Mouse (Mus musculus): ENCODE measurements around the gene Ppp1r15a. TPM values are rescaled to one million over a fixed set of nuclear protein-coding genes. Genes with fewer than 3 reads are reported as not detected.

Ppp1r15a gene
- polyA plus RNA-seq, 1 experiment from 2014 or later = 19.1 TPM

DNA sequence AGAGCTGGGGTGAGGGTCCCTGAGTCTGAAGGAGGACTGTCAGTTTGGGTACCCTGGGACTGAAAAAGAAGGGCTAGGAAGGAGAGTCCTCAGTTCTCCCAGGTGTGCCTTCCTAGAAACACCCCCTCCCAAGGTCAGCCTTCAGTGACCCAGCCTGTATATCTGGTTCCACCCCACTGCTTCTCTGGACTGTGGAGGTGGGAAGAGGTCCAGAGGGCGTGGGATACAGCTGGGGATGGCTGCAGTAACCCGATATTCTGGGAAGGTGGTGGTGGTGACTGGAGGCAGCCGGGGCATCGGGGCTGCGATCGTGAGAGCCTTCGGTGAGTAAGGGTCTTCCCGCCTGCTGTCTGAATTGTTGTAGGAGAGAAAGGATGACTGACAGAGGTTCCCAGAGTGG is 28.7 kb upstream of the Ppp1r15a start, which contains the start of gene Hsd17b14:
Gene Hsd17b14 (plus strand): TSS at position 150 of the 400 bp plus-strand sequence.
- Histone ChIP-seq H3K27me3 (replicated peaks; ENCODE audit: control insufficient read depth, insufficient read depth, low read length) (no peaks in the 10 kb centered on the region), H3K4me1 (ENCODE audit: control insufficient read depth, insufficient read depth, low read length) (0 out of 2 replicates have a peak, but pooled peaks cover 4% of the 10 kb centered on the region), H3K36me3 (ENCODE audit: control insufficient read depth, insufficient read depth, low read length) (no peaks in the 10 kb centered on the region), H3K9ac (ENCODE audit: low read depth, low read length) (no peak within 1 kb of the TSS), H3K27ac (ENCODE audit: low read length) (no peak within 1 kb of the TSS), H3K9me3 (ENCODE audit: control insufficient read depth, low read length) (no peaks in the 10 kb centered on the region), H3K4me2 (ENCODE audit: low read depth, low read length) (no peak within 1 kb of the TSS), H3K4me3 (ENCODE audit: low read length) (no peak within 1 kb of the TSS)
- 36% methylated on average over 8 of the region's 8 CpGs for WGBS
- no peak for ATAC-seq

DNA sequence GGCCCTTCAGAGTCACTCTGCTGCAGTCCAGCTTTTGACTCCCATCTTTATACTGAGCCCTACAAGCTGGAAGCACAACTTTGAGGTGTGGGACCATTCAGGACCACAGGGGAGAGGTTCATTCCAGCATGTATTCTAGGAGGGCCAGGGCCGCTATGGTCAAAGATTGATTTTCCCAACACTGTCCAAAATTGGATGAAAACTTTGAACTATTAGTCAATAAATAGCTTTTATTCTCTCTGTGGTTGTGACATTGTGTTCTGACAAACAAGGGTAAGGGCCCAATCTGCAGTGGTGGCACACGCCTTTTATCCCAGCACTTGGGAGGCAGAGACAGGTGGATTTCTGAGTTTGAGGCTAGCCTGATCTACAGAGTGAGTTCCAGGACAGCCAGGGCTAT is 27.9 kb upstream of the Ppp1r15a start:
- no peaks in the 10 kb centered on the region for H3K9me3 ChIP-seq (ENCODE audit: control insufficient read depth, low read length)
- no peak overlapping the region for H3K4me2 ChIP-seq (ENCODE audit: low read depth, low read length)
- 0 out of 2 replicates have a peak, but pooled peaks cover 4% of the 10 kb centered on the region for H3K4me1 ChIP-seq (ENCODE audit: control insufficient read depth, insufficient read depth, low read length)
- no peak overlapping the region for H3K9ac ChIP-seq (ENCODE audit: low read depth, low read length)
- no peaks in the 10 kb centered on the region for H3K36me3 ChIP-seq (ENCODE audit: control insufficient read depth, insufficient read depth, low read length)
- H3K4me3 ChIP-seq (ENCODE audit: low read length) = no peak overlapping the region
- no peaks in the 10 kb centered on the region for H3K27me3 ChIP-seq (replicated peaks; ENCODE audit: control insufficient read depth, insufficient read depth, low read length)
- no peak for ATAC-seq
- 93% methylated on average over 2 of the region's 2 CpGs for WGBS
- H3K27ac ChIP-seq (ENCODE audit: low read length) = no peak overlapping the region

DNA sequence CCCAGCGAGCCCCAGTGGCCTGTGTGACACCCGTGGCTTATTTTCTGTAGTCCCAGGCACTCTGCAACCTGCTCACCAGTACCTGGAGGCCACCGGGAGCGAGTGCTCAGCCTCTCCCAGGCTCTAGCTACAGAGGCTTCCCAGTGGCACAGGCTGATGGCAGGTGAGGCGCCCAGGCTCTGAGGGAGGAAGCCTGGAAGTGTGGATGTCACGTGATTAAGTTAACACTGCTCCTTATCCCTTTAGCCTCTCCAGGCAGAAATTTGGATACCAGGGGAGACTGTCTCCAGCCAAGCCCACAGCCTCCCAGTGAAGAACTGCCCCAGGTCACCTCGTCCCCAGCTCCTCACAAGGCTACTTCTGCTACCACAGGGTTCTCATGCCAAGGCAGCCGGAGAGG is 27.5 kb upstream of the Ppp1r15a start:
- no peak overlapping the region for H3K4me2 ChIP-seq (ENCODE audit: low read depth, low read length)
- H3K4me3 ChIP-seq (ENCODE audit: low read length) = no peak overlapping the region
- 0 out of 2 replicates have a peak, but pooled peaks cover under 1% of the 10 kb centered on the region for H3K4me1 ChIP-seq (ENCODE audit: control insufficient read depth, insufficient read depth, low read length)
- no peaks in the 10 kb centered on the region for H3K27me3 ChIP-seq (replicated peaks; ENCODE audit: control insufficient read depth, insufficient read depth, low read length)
- no peak for ATAC-seq
- H3K36me3 ChIP-seq (ENCODE audit: control insufficient read depth, insufficient read depth, low read length) = no peaks in the 10 kb centered on the region
- H3K9me3 ChIP-seq (ENCODE audit: control insufficient read depth, low read length) = no peaks in the 10 kb centered on the region
- no peak overlapping the region for H3K9ac ChIP-seq (ENCODE audit: low read depth, low read length)
- H3K27ac ChIP-seq (ENCODE audit: low read length) = no peak overlapping the region
- WGBS = 68% methylated on average over 8 of the region's 8 CpGs

DNA sequence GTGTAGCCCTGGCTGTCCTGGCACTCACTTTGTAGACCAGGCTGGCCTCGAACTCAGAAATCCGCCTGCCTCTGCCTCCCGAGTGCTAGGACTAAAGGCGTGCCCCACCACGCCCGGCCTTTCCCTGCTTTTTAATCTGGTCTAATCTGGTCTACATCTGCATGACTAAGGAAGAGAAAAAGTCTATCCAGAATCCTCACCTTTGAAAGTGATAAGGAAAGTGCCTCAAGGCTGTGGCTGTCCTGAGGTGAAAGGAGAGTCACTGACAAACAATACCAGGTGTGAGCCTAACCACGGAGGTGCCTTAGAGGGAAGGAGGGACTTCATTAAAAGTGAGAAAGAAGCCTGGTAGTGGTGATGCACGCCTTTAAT is 25.4 kb upstream of the Ppp1r15a start:
- 83% methylated on average over 8 of the region's 8 CpGs for WGBS
- no peaks in the 10 kb centered on the region for H3K36me3 ChIP-seq (ENCODE audit: control insufficient read depth, insufficient read depth, low read length)
- ATAC-seq = no peak
- no peaks in the 10 kb centered on the region for H3K9me3 ChIP-seq (ENCODE audit: control insufficient read depth, low read length)
- no peak overlapping the region for H3K27ac ChIP-seq (ENCODE audit: low read length)
- no peak overlapping the region for H3K9ac ChIP-seq (ENCODE audit: low read depth, low read length)
- H3K4me1 ChIP-seq (ENCODE audit: control insufficient read depth, insufficient read depth, low read length) = no peaks in the 10 kb centered on the region
- no peak overlapping the region for H3K4me3 ChIP-seq (ENCODE audit: low read length)
- H3K27me3 ChIP-seq (replicated peaks; ENCODE audit: control insufficient read depth, insufficient read depth, low read length) = no peaks in the 10 kb centered on the region
- H3K4me2 ChIP-seq (ENCODE audit: low read depth, low read length) = no peak overlapping the region

DNA sequence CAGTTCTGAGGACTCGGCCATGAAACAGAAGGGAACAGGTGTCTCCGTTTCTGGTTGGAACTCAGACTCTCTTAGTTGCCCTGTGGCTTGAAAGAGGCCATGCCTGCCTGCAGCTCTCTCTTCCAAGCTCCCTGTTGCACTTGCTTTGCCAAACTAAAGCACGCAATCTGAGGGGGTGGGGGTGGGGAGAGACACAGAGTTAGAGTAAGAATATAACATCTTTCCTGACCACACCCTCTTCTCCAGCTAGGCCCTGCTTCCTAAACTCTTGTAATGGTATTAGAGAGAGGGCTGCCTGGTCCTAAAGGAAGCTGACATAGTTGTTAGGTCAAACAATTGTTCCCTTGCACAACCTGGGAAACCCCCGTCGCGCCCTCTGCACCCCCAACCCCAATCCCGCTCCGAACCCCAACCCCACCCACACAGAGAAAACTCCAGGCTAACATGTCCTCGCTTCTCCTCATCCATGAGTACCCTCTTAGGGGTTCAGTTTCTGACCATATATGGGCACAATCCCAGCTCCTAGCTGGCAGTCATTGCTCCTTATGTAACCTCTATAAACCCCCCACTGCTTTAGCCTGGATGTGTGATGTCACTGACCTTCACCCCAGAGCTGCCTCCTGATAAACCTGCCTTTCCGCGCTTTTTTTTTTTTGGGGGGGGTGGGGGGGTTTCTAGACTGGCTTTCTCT is 24.9 kb upstream of the Ppp1r15a start:
- Histone ChIP-seq H3K36me3 (ENCODE audit: control insufficient read depth, insufficient read depth, low read length) (no peaks in the 10 kb centered on the region), H3K27ac (ENCODE audit: low read length) (no peak overlapping the region), H3K4me2 (ENCODE audit: low read depth, low read length) (no peak overlapping the region), H3K9ac (ENCODE audit: low read depth, low read length) (no peak overlapping the region), H3K27me3 (replicated peaks; ENCODE audit: control insufficient read depth, insufficient read depth, low read length) (no peaks in the 10 kb centered on the region), H3K4me1 (ENCODE audit: control insufficient read depth, insufficient read depth, low read length) (no peaks in the 10 kb centered on the region), H3K9me3 (ENCODE audit: control insufficient read depth, low read length) (no peaks in the 10 kb centered on the region), H3K4me3 (ENCODE audit: low read length) (no peak overlapping the region)
- ATAC-seq = no peak
- 76% methylated on average over 11 of the region's 11 CpGs for WGBS

DNA sequence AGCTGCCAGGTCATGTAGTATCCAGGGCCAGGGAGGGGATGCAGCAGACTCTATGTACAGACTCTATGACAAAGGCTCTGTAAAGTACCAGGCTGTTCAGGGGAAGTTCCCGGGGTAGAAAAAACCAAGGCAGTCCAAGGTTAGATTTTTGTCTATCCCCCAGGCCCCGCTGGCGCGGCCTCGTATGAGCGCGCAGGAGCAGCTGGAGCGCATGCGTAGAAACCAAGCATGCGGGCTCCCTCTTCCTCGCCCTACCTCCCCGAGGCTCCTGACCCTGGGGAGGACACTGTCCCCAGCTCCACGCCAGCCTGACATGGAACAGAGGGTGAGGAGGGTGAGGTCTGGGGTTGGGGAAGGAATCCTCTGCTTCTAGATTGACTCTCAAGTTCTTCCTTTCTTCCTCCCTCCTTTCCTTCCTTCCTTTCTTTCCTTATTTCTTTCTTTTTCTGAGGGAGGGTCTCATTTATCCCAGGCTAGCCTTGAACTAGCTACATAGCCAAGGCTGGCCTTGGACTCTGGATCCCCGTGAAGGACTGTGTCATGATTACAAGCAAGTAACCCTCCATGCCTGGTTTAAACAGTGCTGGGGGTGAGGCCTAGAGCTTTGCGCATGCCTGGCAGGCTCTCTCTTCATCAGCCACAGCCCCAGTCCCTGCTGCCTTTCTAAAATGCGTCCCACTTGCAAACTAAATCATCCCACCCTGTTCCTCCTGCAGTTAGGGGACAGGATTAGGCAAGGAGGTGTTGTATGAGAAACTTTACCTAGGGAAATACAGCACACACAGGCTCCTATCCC is 23.8 kb upstream of the Ppp1r15a start:
- Histone ChIP-seq H3K27ac (ENCODE audit: low read length) (no peak overlapping the region), H3K9ac (ENCODE audit: low read depth, low read length) (no peak overlapping the region), H3K4me1 (ENCODE audit: control insufficient read depth, insufficient read depth, low read length) (no peaks in the 10 kb centered on the region), H3K27me3 (replicated peaks; ENCODE audit: control insufficient read depth, insufficient read depth, low read length) (no peaks in the 10 kb centered on the region), H3K36me3 (ENCODE audit: control insufficient read depth, insufficient read depth, low read length) (no peaks in the 10 kb centered on the region), H3K4me2 (ENCODE audit: low read depth, low read length) (no peak overlapping the region), H3K9me3 (ENCODE audit: control insufficient read depth, low read length) (no peaks in the 10 kb centered on the region), H3K4me3 (ENCODE audit: low read length) (no peak overlapping the region)
- WGBS = 91% methylated on average over 16 of the region's 16 CpGs
- ATAC-seq = no peak

DNA sequence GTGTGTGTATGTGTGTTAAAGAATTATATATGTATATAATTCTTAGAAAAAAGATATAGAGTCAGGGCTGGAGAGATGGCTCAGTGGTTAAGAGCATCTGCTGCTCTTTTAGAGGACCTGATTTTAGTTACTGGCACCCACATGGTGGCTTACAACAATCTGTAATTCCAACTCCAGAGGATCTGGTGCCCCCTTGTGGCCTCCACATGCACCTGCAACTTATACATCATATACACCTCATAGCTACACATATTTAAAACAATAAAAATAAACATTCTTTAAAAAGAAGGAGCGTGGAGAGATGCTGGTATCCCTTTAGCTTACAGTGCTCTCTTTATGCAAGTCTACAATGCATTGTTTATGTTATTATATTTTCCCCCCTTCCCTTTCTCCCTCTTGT is 18.5 kb upstream of the Ppp1r15a start:
- no peak overlapping the region for H3K27ac ChIP-seq (ENCODE audit: low read length)
- no peak overlapping the region for H3K4me2 ChIP-seq (ENCODE audit: low read depth, low read length)
- H3K4me1 ChIP-seq (ENCODE audit: control insufficient read depth, insufficient read depth, low read length) = no peaks in the 10 kb centered on the region
- H3K27me3 ChIP-seq (replicated peaks; ENCODE audit: control insufficient read depth, insufficient read depth, low read length) = no peaks in the 10 kb centered on the region
- H3K9ac ChIP-seq (ENCODE audit: low read depth, low read length) = no peak overlapping the region
- H3K36me3 ChIP-seq (ENCODE audit: control insufficient read depth, insufficient read depth, low read length) = no peaks in the 10 kb centered on the region
- no peaks in the 10 kb centered on the region for H3K9me3 ChIP-seq (ENCODE audit: control insufficient read depth, low read length)
- no peak for ATAC-seq
- H3K4me3 ChIP-seq (ENCODE audit: low read length) = no peak overlapping the region
- 89% methylated on average over 1 of the region's 1 CpGs for WGBS

DNA sequence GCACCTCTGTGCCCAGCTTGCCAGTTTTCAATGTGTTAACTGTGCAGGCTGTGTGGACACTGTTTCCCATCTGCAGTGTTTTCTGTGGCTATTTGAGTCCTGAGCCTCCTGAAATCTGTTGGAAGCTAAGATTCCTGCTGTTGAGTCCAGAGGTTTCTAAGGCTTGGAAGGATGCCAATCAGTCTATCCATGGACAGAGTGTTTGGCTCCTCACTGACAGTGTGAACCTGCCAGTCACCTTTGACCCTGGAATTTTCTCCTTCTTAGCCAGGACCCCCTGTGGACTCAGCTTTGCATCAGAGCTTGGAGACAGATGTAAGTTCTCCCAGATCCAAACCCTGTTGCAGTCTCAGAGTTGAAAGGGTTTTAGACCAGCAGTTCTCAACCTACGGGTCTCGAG is 14.1 kb upstream of the Ppp1r15a start:
- 74% methylated on average over 2 of the region's 2 CpGs for WGBS
- no peak overlapping the region for H3K4me3 ChIP-seq (ENCODE audit: low read length)
- H3K27ac ChIP-seq (ENCODE audit: low read length) = no peak overlapping the region
- no peak overlapping the region for H3K4me2 ChIP-seq (ENCODE audit: low read depth, low read length)
- H3K9ac ChIP-seq (ENCODE audit: low read depth, low read length) = no peak overlapping the region
- H3K36me3 ChIP-seq (ENCODE audit: control insufficient read depth, insufficient read depth, low read length) = no peaks in the 10 kb centered on the region
- no peaks in the 10 kb centered on the region for H3K9me3 ChIP-seq (ENCODE audit: control insufficient read depth, low read length)
- H3K4me1 ChIP-seq (ENCODE audit: control insufficient read depth, insufficient read depth, low read length) = peaks cover 6% of the 10 kb centered on the region
- H3K27me3 ChIP-seq (replicated peaks; ENCODE audit: control insufficient read depth, insufficient read depth, low read length) = no peaks in the 10 kb centered on the region
- no peak for ATAC-seq

DNA sequence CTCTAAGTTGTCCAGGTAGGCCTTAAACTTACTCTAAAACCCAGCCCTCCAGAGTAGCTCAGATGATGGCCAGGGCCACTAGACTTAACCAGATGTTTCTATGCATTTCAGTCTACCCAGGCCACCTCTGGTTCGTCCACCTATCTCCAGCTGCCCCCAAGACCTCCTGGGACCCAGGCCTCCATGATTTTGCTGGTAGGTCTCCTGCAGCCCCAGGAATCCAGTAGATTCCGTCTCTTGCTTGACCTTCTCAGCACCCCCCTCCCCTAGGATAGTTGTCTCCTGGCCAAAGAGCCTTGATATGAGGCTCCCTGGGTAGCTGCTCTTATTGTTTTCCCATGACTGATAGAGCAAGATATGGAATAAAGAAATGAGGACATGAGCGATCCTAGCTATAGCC is 13.0 kb upstream of the Ppp1r15a start:
- Histone ChIP-seq H3K4me1 (ENCODE audit: control insufficient read depth, insufficient read depth, low read length) (peaks cover 6% of the 10 kb centered on the region), H3K36me3 (ENCODE audit: control insufficient read depth, insufficient read depth, low read length) (no peaks in the 10 kb centered on the region), H3K9ac (ENCODE audit: low read depth, low read length) (no peak overlapping the region), H3K4me3 (ENCODE audit: low read length) (no peak overlapping the region), H3K27ac (ENCODE audit: low read length) (no peak overlapping the region), H3K27me3 (replicated peaks; ENCODE audit: control insufficient read depth, insufficient read depth, low read length) (no peaks in the 10 kb centered on the region), H3K9me3 (ENCODE audit: control insufficient read depth, low read length) (no peaks in the 10 kb centered on the region), H3K4me2 (ENCODE audit: low read depth, low read length) (no peak overlapping the region)
- ATAC-seq = peak; percentile 13; the same call in 1 of the 2 replicates
- WGBS = 91% methylated on average over 3 of the region's 3 CpGs
